Mouse (Mus musculus): ENCODE results near the gene Vsig8. TPM values are rescaled to one million over a fixed set of nuclear protein-coding genes. Genes with fewer than 3 reads are reported as not detected.

Vsig8 gene
- polyA plus RNA-seq, 1 experiment, result not detected

- Histone ChIP-seq H3K4me1 (peaks cover 79% of the 10 kb centered on the region), H3K4me3 (replicated peaks) (peak overlapping the region; percentile 91), H3K27me3 (replicated peaks) (no peaks in the 10 kb centered on the region), H3K9me3 (peaks cover 5% of the 10 kb centered on the region; the same call in 1 of the 2 replicates), H3K36me3 (replicated peaks; ENCODE audit: low read length) (peaks cover 32% of the 10 kb centered on the region)
- TF ChIP-seq FLI1 (IDR thresholded peaks at IDR 0.05; ENCODE audit: low read length) (no peak), GATA1 (IDR thresholded peaks at IDR 0.05; ENCODE audit: borderline replicate concordance, low read length) (no peak)
Observed at GRCm38 (mm10) chr1:172514551-172515268, 41.0 kb upstream of the Vsig8 start.

- no peaks in the 10 kb centered on the region for H3K27me3 ChIP-seq (replicated peaks)
- H3K4me1 ChIP-seq, result peaks cover 79% of the 10 kb centered on the region
- peaks cover 5% of the 10 kb centered on the region; the same call in 1 of the 2 replicates for H3K9me3 ChIP-seq
- no peak for TF ChIP-seq GATA1 (IDR thresholded peaks at IDR 0.05; ENCODE audit: borderline replicate concordance, low read length)
- no peak for TF ChIP-seq FLI1 (IDR thresholded peaks at IDR 0.05; ENCODE audit: low read length)
- peaks cover 26% of the 10 kb centered on the region for H3K36me3 ChIP-seq (replicated peaks; ENCODE audit: low read length)
- peak overlapping the region; percentile 84 for H3K4me3 ChIP-seq (replicated peaks)
Observed at GRCm38 (mm10) chr1:172515396-172515795, 40.3 kb upstream of the Vsig8 start.

- no peak overlapping the region for H3K4me3 ChIP-seq (replicated peaks)
- no peaks in the 10 kb centered on the region for H3K27me3 ChIP-seq (replicated peaks)
- H3K9me3 ChIP-seq, result peaks cover 5% of the 10 kb centered on the region; the same call in 1 of the 2 replicates
- peaks cover 10% of the 10 kb centered on the region for H3K36me3 ChIP-seq (replicated peaks; ENCODE audit: low read length)
- H3K4me1 ChIP-seq, result peaks cover 70% of the 10 kb centered on the region
- TF ChIP-seq GATA1 (IDR thresholded peaks at IDR 0.05; ENCODE audit: borderline replicate concordance, low read length) (no peak), FLI1 (IDR thresholded peaks at IDR 0.05; ENCODE audit: low read length) (no peak)
Observed at GRCm38 (mm10) chr1:172518013-172518412, 37.7 kb upstream of the Vsig8 start.

- peaks cover 62% of the 10 kb centered on the region for H3K4me1 ChIP-seq
- TF ChIP-seq FLI1 (IDR thresholded peaks at IDR 0.05; ENCODE audit: low read length) (no peak), GATA1 (IDR thresholded peaks at IDR 0.05; ENCODE audit: borderline replicate concordance, low read length) (no peak)
- H3K27me3 ChIP-seq (replicated peaks), result no peaks in the 10 kb centered on the region
- H3K9me3 ChIP-seq, result peaks cover 5% of the 10 kb centered on the region; the same call in 1 of the 2 replicates
- H3K36me3 ChIP-seq (replicated peaks; ENCODE audit: low read length), result peaks cover 10% of the 10 kb centered on the region
- H3K4me3 ChIP-seq (replicated peaks), result no peak overlapping the region
Observed at GRCm38 (mm10) chr1:172519644-172520043, 36.1 kb upstream of the Vsig8 start.

GRCm38 (mm10) chr1:172520576-172521440, 34.9 kb upstream of the Vsig8 start, which contains the start of gene Cfap45:
Cfap45 (plus strand) TSS chr1:172520801.
- TF ChIP-seq FLI1 (IDR thresholded peaks at IDR 0.05; ENCODE audit: low read length), result no peak
- no peak for TF ChIP-seq GATA1 (IDR thresholded peaks at IDR 0.05; ENCODE audit: borderline replicate concordance, low read length)
- Histone ChIP-seq H3K36me3 (replicated peaks; ENCODE audit: low read length) (peaks cover 10% of the 10 kb centered on the region), H3K4me1 (peaks cover 62% of the 10 kb centered on the region), H3K27me3 (replicated peaks) (no peaks in the 10 kb centered on the region), H3K9me3 (peaks cover 5% of the 10 kb centered on the region; the same call in 1 of the 2 replicates), H3K4me3 (replicated peaks) (peak within 1 kb of the TSS; percentile 85)

GRCm38 (mm10) chr1:172522524-172522923, 33.2 kb upstream of the Vsig8 start:
- H3K27me3 ChIP-seq (replicated peaks), result peaks cover 5% of the 10 kb centered on the region
- TF ChIP-seq FLI1 (IDR thresholded peaks at IDR 0.05; ENCODE audit: low read length) (no peak), GATA1 (IDR thresholded peaks at IDR 0.05; ENCODE audit: borderline replicate concordance, low read length) (no peak)
- H3K36me3 ChIP-seq (replicated peaks; ENCODE audit: low read length), result peaks cover 2% of the 10 kb centered on the region
- H3K9me3 ChIP-seq, result peaks cover 2% of the 10 kb centered on the region; the same call in 1 of the 2 replicates
- no peak overlapping the region for H3K4me3 ChIP-seq (replicated peaks)
- peaks cover 69% of the 10 kb centered on the region for H3K4me1 ChIP-seq

- peaks cover 11% of the 10 kb centered on the region for H3K27me3 ChIP-seq (replicated peaks)
- no peaks in the 10 kb centered on the region; the same call in 1 of the 2 replicates for H3K9me3 ChIP-seq
- H3K4me3 ChIP-seq (replicated peaks), result no peak overlapping the region
- no peaks in the 10 kb centered on the region for H3K36me3 ChIP-seq (replicated peaks; ENCODE audit: low read length)
- TF ChIP-seq FLI1 (IDR thresholded peaks at IDR 0.05; ENCODE audit: low read length), result no peak
- peaks cover 81% of the 10 kb centered on the region for H3K4me1 ChIP-seq
Observed at GRCm38 (mm10) chr1:172523699-172524101, 32.0 kb upstream of the Vsig8 start.

- peaks cover 79% of the 10 kb centered on the region for H3K4me1 ChIP-seq
- TF ChIP-seq GATA1 (IDR thresholded peaks at IDR 0.05; ENCODE audit: borderline replicate concordance, low read length), result no peak
- TF ChIP-seq FLI1 (IDR thresholded peaks at IDR 0.05; ENCODE audit: low read length), result no peak
- H3K27me3 ChIP-seq (replicated peaks), result peaks cover 15% of the 10 kb centered on the region
- H3K4me3 ChIP-seq (replicated peaks), result peak overlapping the region; percentile 87
- no peaks in the 10 kb centered on the region; the same call in 1 of the 2 replicates for H3K9me3 ChIP-seq
- H3K36me3 ChIP-seq (replicated peaks; ENCODE audit: low read length), result no peaks in the 10 kb centered on the region
Observed at GRCm38 (mm10) chr1:172525027-172525764, 30.5 kb upstream of the Vsig8 start.

GRCm38 (mm10) chr1:172525971-172526370, 29.8 kb upstream of the Vsig8 start:
- no peaks in the 10 kb centered on the region; the same call in 1 of the 2 replicates for H3K9me3 ChIP-seq
- no peaks in the 10 kb centered on the region for H3K36me3 ChIP-seq (replicated peaks; ENCODE audit: low read length)
- peaks cover 19% of the 10 kb centered on the region for H3K27me3 ChIP-seq (replicated peaks)
- H3K4me1 ChIP-seq, result peaks cover 79% of the 10 kb centered on the region
- peak overlapping the region; percentile 87 for H3K4me3 ChIP-seq (replicated peaks)
- no peak for TF ChIP-seq FLI1 (IDR thresholded peaks at IDR 0.05; ENCODE audit: low read length)
- no peak for TF ChIP-seq GATA1 (IDR thresholded peaks at IDR 0.05; ENCODE audit: borderline replicate concordance, low read length)
